Mouse (Mus musculus): ENCODE data around the gene Yif1a. TPM values are rescaled to one million over a fixed set of nuclear protein-coding genes. Genes with fewer than 3 reads are reported as not detected.

Yif1a gene
- polyA plus RNA-seq, 1 experiment from 2014 or later = 54.3 TPM

- peak overlapping the region; percentile 99; the same call in 1 of the 2 replicates for H3K9ac ChIP-seq (replicated peaks)
- peaks cover 62% of the 10 kb centered on the region for H3K4me1 ChIP-seq
- no peaks in the 10 kb centered on the region for H3K9me3 ChIP-seq
- peak overlapping the region; percentile 95 for H3K27ac ChIP-seq (replicated peaks)
- H3K4me2 ChIP-seq (replicated peaks) = peak overlapping the region; percentile 85
- peak overlapping the region; percentile 94 for H3K4me3 ChIP-seq
- H3K27me3 ChIP-seq = no peaks in the 10 kb centered on the region
- peak; percentile 36; the same call in 1 of the 2 replicates for ATAC-seq (replicated peaks)
- 27% methylated on average over 11 of the region's 11 CpGs for WGBS
- H3K36me3 ChIP-seq = peaks cover 37% of the 10 kb centered on the region
These were observed 6.5 kb downstream of the Yif1a start for GRCm38 (mm10) chr19:5094746-5095417.

DNA sequence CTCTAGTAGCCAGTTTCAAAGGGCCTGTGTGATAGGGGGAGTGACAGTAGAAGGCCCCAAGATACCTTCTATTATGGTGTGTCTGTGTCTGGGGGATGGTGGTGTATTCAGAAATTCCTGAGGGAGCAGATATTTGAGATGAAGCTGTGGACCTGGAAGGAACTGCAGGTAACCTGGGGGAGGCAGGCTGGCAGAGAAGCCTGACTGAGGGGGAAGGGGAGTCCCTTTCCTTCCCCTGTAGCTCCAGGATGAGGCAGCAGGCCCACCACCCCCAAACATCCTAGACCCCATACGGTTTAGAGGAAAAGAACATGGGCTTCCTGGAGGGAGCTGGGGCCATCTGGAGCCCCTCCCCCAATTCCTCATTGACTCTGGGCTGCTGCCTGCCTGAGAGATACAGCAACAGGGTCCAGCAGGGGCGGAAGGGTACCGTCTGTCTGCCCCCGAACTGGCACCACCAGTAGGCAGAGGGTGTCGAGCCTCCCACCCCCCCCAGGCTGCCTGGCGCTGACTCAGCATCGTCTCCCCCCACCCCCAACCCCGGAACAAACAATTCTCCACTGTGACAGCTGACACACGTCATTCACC is 7.6 kb downstream of the Yif1a start:
- 8% methylated on average over 9 of the region's 9 CpGs for WGBS

GRCm38 (mm10) chr19:5097521-5098362 is 9.4 kb downstream of the Yif1a start:
- Histone ChIP-seq H3K4me3 (peak overlapping the region; percentile 94), H3K4me2 (replicated peaks) (peak overlapping the region; percentile 85), H3K9ac (replicated peaks) (peak overlapping the region; percentile 99), H3K27ac (replicated peaks) (peak overlapping the region; percentile 95), H3K27me3 (no peaks in the 10 kb centered on the region), H3K9me3 (no peaks in the 10 kb centered on the region), H3K4me1 (peaks cover 62% of the 10 kb centered on the region), H3K36me3 (peaks cover 40% of the 10 kb centered on the region)
- WGBS = 2% methylated on average over 30 of the region's 31 CpGs
- ATAC-seq (replicated peaks) = peak; percentile 7

More for the DNA sequence above, 7.6 kb downstream of the Yif1a start:
- H3K36me3 ChIP-seq = peaks cover 41% of the 10 kb centered on the region
- ATAC-seq (replicated peaks) = no peak
- no peaks in the 10 kb centered on the region for H3K27me3 ChIP-seq
- peak overlapping the region; percentile 85 for H3K4me2 ChIP-seq (replicated peaks)
- peak overlapping the region; percentile 95 for H3K27ac ChIP-seq (replicated peaks)
- H3K4me1 ChIP-seq = peaks cover 62% of the 10 kb centered on the region
- H3K4me3 ChIP-seq = peak overlapping the region; percentile 94
- no peaks in the 10 kb centered on the region for H3K9me3 ChIP-seq
- H3K9ac ChIP-seq (replicated peaks) = peak overlapping the region; percentile 99

- peaks cover 54% of the 10 kb centered on the region for H3K4me1 ChIP-seq
- peaks cover 39% of the 10 kb centered on the region for H3K36me3 ChIP-seq
- peak within 1 kb of the TSS; percentile 94 for H3K4me3 ChIP-seq
- no peaks in the 10 kb centered on the region for H3K27me3 ChIP-seq
- ATAC-seq (replicated peaks) = peak; percentile 73
- H3K27ac ChIP-seq (replicated peaks) = peak within 1 kb of the TSS; percentile 95
- H3K9ac ChIP-seq (replicated peaks) = peak within 1 kb of the TSS; percentile 99
- no peaks in the 10 kb centered on the region for H3K9me3 ChIP-seq
- H3K4me2 ChIP-seq (replicated peaks) = peak within 1 kb of the TSS; percentile 85
- 2% methylated on average over 35 of the region's 48 CpGs for WGBS
These were observed 10.2 kb downstream of the Yif1a start, which contains the start of gene Cnih2 for GRCm38 (mm10) chr19:5098363-5099143. Gene Cnih2, minus strand, starts transcription at chr19:5098521.

DNA sequence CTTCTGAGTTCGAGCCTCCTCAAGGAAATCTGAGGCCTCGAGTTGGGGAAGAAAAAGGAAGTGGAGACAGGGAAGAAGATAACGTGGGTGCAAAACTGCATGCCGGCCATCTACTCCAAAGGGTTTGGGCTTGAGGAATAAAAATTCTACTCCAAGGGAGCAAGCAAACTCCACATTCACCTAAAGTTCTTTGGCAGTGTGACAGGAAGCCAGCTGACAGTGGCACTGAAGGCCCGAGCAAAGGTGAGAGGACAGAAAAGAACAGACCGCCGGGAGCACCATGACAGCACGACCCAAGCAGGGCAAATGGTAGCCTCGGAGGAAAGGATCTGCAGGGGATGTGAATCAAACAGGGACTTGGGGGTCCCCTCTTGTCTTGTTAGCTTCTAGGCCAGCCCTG is 17.7 kb downstream of the Yif1a start:
- no peak for ATAC-seq (replicated peaks)
- no peaks in the 10 kb centered on the region for H3K9me3 ChIP-seq
- WGBS = 16% methylated on average over 9 of the region's 9 CpGs
- peaks cover 16% of the 10 kb centered on the region for H3K4me1 ChIP-seq
- no peaks in the 10 kb centered on the region for H3K27me3 ChIP-seq
- H3K27ac ChIP-seq (replicated peaks) = peak overlapping the region; percentile 94
- H3K4me2 ChIP-seq (replicated peaks) = peak overlapping the region; percentile 78
- H3K4me3 ChIP-seq = peak overlapping the region; percentile 62
- peak overlapping the region; percentile 83 for H3K9ac ChIP-seq (replicated peaks)
- H3K36me3 ChIP-seq = peaks cover 65% of the 10 kb centered on the region

- H3K36me3 ChIP-seq = peaks cover 67% of the 10 kb centered on the region
- peak; percentile 97 for ATAC-seq (replicated peaks)
- peak within 1 kb of the TSS; percentile 78 for H3K4me2 ChIP-seq (replicated peaks)
- H3K9me3 ChIP-seq = no peaks in the 10 kb centered on the region
- H3K4me3 ChIP-seq = peak within 1 kb of the TSS; percentile 62
- H3K9ac ChIP-seq (replicated peaks) = peak within 1 kb of the TSS; percentile 83
- peaks cover 16% of the 10 kb centered on the region for H3K4me1 ChIP-seq
- WGBS = under 1% methylated on average over 45 of the region's 46 CpGs
- no peaks in the 10 kb centered on the region for H3K27me3 ChIP-seq
- H3K27ac ChIP-seq (replicated peaks) = peak within 1 kb of the TSS; percentile 94
These were observed 18.4 kb downstream of the Yif1a start, which contains the start of gene Rab1b for GRCm38 (mm10) chr19:5106731-5107191. Gene Rab1b, minus strand, starts transcription at chr19:5107072.

- Histone ChIP-seq H3K4me1 (peaks cover 16% of the 10 kb centered on the region), H3K27me3 (no peaks in the 10 kb centered on the region), H3K36me3 (peaks cover 67% of the 10 kb centered on the region), H3K9me3 (no peaks in the 10 kb centered on the region), H3K9ac (replicated peaks) (no peak overlapping the region), H3K27ac (replicated peaks) (no peak overlapping the region), H3K4me3 (no peak overlapping the region), H3K4me2 (replicated peaks) (no peak overlapping the region)
- no peak for ATAC-seq (replicated peaks)
- 80% methylated on average over 18 of the region's 18 CpGs for WGBS
These were observed 19.4 kb downstream of the Yif1a start for GRCm38 (mm10) chr19:5107556-5108270.

- H3K36me3 ChIP-seq = peaks cover 64% of the 10 kb centered on the region
- H3K4me3 ChIP-seq = no peak overlapping the region
- no peaks in the 10 kb centered on the region for H3K27me3 ChIP-seq
- ATAC-seq (replicated peaks) = no peak
- H3K9me3 ChIP-seq = no peaks in the 10 kb centered on the region
- peaks cover 16% of the 10 kb centered on the region for H3K4me1 ChIP-seq
- H3K9ac ChIP-seq (replicated peaks) = no peak overlapping the region
- no peak overlapping the region for H3K27ac ChIP-seq (replicated peaks)
- no peak overlapping the region for H3K4me2 ChIP-seq (replicated peaks)
- WGBS = 33% methylated on average over 5 of the region's 5 CpGs
These were observed 19.9 kb downstream of the Yif1a start for GRCm38 (mm10) chr19:5108271-5108575.

DNA sequence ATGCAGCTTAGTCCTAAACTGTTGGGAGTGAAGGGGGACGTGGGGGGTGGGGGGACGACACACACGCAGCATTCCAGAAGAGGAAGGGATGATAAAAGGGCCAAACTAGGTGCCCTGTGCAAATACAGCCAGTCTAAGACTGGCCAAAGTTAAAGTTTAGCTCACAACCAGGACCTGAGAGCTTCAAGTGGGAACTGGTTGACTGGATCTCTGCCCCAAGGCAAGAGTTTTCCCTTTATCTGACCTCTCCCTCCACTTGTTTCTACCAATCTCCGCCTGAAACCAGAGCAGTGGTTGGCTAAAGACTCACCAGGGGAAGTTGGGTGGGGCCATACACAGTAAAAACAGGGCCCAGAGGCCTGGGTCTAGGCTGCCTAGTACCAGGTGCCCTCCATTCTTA is 20.4 kb downstream of the Yif1a start:
- Histone ChIP-seq H3K27me3 (no peaks in the 10 kb centered on the region), H3K4me3 (no peak overlapping the region), H3K4me1 (peaks cover 16% of the 10 kb centered on the region), H3K36me3 (peaks cover 60% of the 10 kb centered on the region), H3K9ac (replicated peaks) (no peak overlapping the region), H3K27ac (replicated peaks) (no peak overlapping the region), H3K9me3 (no peaks in the 10 kb centered on the region), H3K4me2 (replicated peaks) (no peak overlapping the region)
- no peak for ATAC-seq (replicated peaks)
- 67% methylated on average over 4 of the region's 4 CpGs for WGBS

DNA sequence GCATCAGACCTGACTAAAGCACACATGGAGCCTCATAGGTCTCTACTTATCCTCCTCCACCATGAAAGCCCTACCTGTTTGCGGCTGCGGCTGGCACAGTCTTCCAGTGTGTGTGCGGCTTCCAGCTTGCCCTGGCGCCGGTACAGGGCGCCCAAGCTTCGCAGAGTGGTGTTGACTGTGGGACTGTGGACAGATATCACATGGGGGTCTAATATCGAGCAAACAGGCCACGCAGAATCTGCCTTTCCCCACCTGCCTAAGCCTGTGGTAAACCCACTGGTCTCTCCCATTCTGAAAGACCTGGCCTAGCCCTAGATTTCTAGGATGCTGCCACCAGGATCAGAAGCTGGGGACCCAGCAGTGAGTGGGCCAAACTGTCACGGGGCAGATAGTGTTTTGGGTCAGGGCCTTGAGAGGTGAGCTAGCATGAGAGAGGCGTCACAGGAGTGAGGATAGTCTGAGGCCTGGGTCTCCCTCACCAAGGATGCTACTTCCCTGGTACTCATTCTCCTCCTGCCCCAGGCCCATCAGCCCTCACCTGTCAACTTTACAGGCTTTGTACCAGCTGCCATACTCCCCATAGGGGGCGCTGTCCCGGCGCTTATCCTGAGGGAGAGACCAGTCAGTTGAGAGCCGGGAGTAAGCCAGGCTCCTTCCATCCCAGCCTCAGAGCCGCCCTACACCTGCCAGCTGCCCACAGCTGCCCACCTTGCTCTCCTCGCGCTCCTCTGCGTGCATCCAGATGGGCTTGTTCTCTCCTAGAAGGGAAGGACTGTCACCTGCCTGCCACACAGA is 21.5 kb downstream of the Yif1a start:
- H3K36me3 ChIP-seq = peaks cover 54% of the 10 kb centered on the region
- H3K27ac ChIP-seq (replicated peaks) = no peak overlapping the region
- no peak overlapping the region for H3K4me2 ChIP-seq (replicated peaks)
- WGBS = 73% methylated on average over 19 of the region's 19 CpGs
- H3K4me1 ChIP-seq = peaks cover 16% of the 10 kb centered on the region
- no peaks in the 10 kb centered on the region for H3K9me3 ChIP-seq
- H3K27me3 ChIP-seq = no peaks in the 10 kb centered on the region
- no peak overlapping the region for H3K4me3 ChIP-seq
- no peak overlapping the region for H3K9ac ChIP-seq (replicated peaks)
- no peak for ATAC-seq (replicated peaks)

Measured in forebrain, embryonic 15.5 days (tissue).